Mouse (Mus musculus) lung, postnatal 0 days (tissue): ENCODE measurements around the gene Prkcz. TPM values are rescaled to one million over a fixed set of nuclear protein-coding genes. Genes with fewer than 3 reads are reported as not detected.

ENCODE experiments used
- ATAC-seq: fragments of 200-750 bp; cut with Nextera tagmentation; 2 replicates; pipeline ENCODE4 v1.8.0; 2017; ENCODE audit warnings: moderate library complexity
- DNase-seq: peaks from one replicate; pipeline ENCODE4 v3.0.0-alpha.2; 2016; ENCODE audit warnings: low spot score
- H3K27ac ChIP-seq: fragments of 300-500 bp; sonication (generic); 2 replicates; pipeline ENCODE4 v1.5.1; 2014; ENCODE audit warnings: antibody characterized with exemption, mild to moderate bottlenecking, low read length, mixed read lengths
- H3K27me3 ChIP-seq: fragments of 300-500 bp; sonication (generic); replicated peaks from 2 replicates; pipeline ENCODE4 v1.6.1; 2014; ENCODE audit warnings: low read length, mixed read lengths; ENCODE audit not compliant: insufficient read depth
- H3K36me3 ChIP-seq: fragments of 300-500 bp; sonication (generic); 2 replicates; pipeline ENCODE4 v1.6.1; 2014; ENCODE audit warnings: low read length, mixed read lengths; ENCODE audit not compliant: insufficient read depth
- H3K4me1 ChIP-seq: fragments of 300-500 bp; sonication (generic); 2 replicates; pipeline ENCODE4 v1.6.1; 2014; ENCODE audit warnings: antibody characterized with exemption, low read depth, low read length, mixed read lengths; ENCODE audit not compliant: insufficient read depth
- H3K4me2 ChIP-seq: fragments of 300-500 bp; sonication (generic); replicated peaks from 2 replicates; pipeline ENCODE4 v1.6.1; 2014; ENCODE audit warnings: low read depth, mild to moderate bottlenecking, low read length, moderate library complexity, mixed read lengths
- H3K4me3 ChIP-seq: fragments of 300-500 bp; sonication (generic); 2 replicates; pipeline ENCODE4 v1.5.1; 2014; ENCODE audit warnings: low read depth, low read length
- H3K9ac ChIP-seq: fragments of 300-500 bp; sonication (generic); replicated peaks from 2 replicates; pipeline ENCODE4 v1.6.1; 2014; ENCODE audit warnings: low read depth, mild to moderate bottlenecking
- H3K9me3 ChIP-seq: fragments of 300-500 bp; sonication (generic); 2 replicates; pipeline ENCODE4 v1.6.1; 2016; ENCODE audit warnings: low read length, mixed read lengths
- CTCF ChIP-seq: IDR thresholded peaks from 2 replicates; pipeline ENCODE4 v1.5.1; 2016; ENCODE audit warnings: antibody characterized with exemption, mild to moderate bottlenecking
- EP300 ChIP-seq: IDR thresholded peaks from 2 replicates; pipeline ENCODE4 v1.6.1; 2016; ENCODE audit warnings: antibody characterized with exemption, mild to moderate bottlenecking, control low read depth
- WGBS: fragments of 180-500 bp; shearing (Covaris S2); extraction: QIAGEN DNeasy Blood & Tissue Kit; methylation state at CpG from one replicate; pipeline ENCODE4 v1.1.7; 2014; 5-methylcytosine and 5-hydroxymethylcytosine counted together
- polyA plus RNA-seq: library from polyadenylated mRNA; unstranded; fragments of >200 nt; fragmentation: Nextera tagmentation; extraction: Ambion mirVana; gene quantifications from 2 replicates; pipeline ENCODE4 v1.2.1, GENCODE M21; 2015

Gene Prkcz
- polyA plus RNA-seq, 1 experiment from 2014 or later = 23.4 TPM

- H3K9ac ChIP-seq = no peak overlapping the region
- DNase-seq = peak; percentile 48
- H3K36me3 ChIP-seq = no peaks in the 10 kb centered on the region
- WGBS = 30% methylated on average over 16 of the region's 16 CpGs
- no peak overlapping the region for H3K4me3 ChIP-seq
- H3K4me2 ChIP-seq = no peak overlapping the region
- TF ChIP-seq CTCF = no peak
- no peak for TF ChIP-seq EP300
- H3K27me3 ChIP-seq = no peaks in the 10 kb centered on the region
- no peak overlapping the region for H3K27ac ChIP-seq
- H3K9me3 ChIP-seq = no peaks in the 10 kb centered on the region
- ATAC-seq = peak; percentile 43
- H3K4me1 ChIP-seq = peaks cover 7% of the 10 kb centered on the region; the same call in 1 of the 2 replicates
Observed at GRCm38 (mm10) chr4:155279926-155280767, 81.0 kb downstream of the Prkcz start.

- Histone ChIP-seq H3K9me3 (no peaks in the 10 kb centered on the region), H3K27me3 (no peaks in the 10 kb centered on the region), H3K36me3 (no peaks in the 10 kb centered on the region), H3K27ac (no peak overlapping the region), H3K4me3 (no peak overlapping the region), H3K4me2 (no peak overlapping the region), H3K4me1 (peaks cover 7% of the 10 kb centered on the region; the same call in 1 of the 2 replicates), H3K9ac (no peak overlapping the region)
- DNase-seq (no peak), ATAC-seq (no peak)
- TF ChIP-seq CTCF (peak; percentile 49), EP300 (no peak)
- 80% methylated on average over 8 of the region's 8 CpGs for WGBS
Observed at GRCm38 (mm10) chr4:155279054-155279453, 82.1 kb downstream of the Prkcz start.

GRCm38 (mm10) chr4:155277963-155278362 lies 83.2 kb downstream of the Prkcz start:
- no peak for TF ChIP-seq EP300
- no peak for TF ChIP-seq CTCF
- no peaks in the 10 kb centered on the region for H3K27me3 ChIP-seq
- no peaks in the 10 kb centered on the region for H3K9me3 ChIP-seq
- no peak for DNase-seq
- no peak overlapping the region for H3K4me3 ChIP-seq
- H3K36me3 ChIP-seq = no peaks in the 10 kb centered on the region
- ATAC-seq = no peak
- no peak overlapping the region for H3K9ac ChIP-seq
- H3K4me1 ChIP-seq = no peaks in the 10 kb centered on the region; the same call in 1 of the 2 replicates
- no peak overlapping the region for H3K4me2 ChIP-seq
- WGBS = 75% methylated on average over 6 of the region's 6 CpGs
- H3K27ac ChIP-seq = no peak overlapping the region

- Histone ChIP-seq H3K27me3 (no peaks in the 10 kb centered on the region), H3K9ac (no peak overlapping the region), H3K9me3 (no peaks in the 10 kb centered on the region), H3K27ac (no peak overlapping the region), H3K4me2 (no peak overlapping the region), H3K36me3 (no peaks in the 10 kb centered on the region), H3K4me3 (no peak overlapping the region), H3K4me1 (no peaks in the 10 kb centered on the region)
- TF ChIP-seq CTCF (no peak), EP300 (no peak)
- WGBS = 37% methylated on average over 3 of the region's 3 CpGs
- no peak for ATAC-seq
- DNase-seq = no peak
Observed at GRCm38 (mm10) chr4:155274851-155275250, 86.3 kb downstream of the Prkcz start.

- TF ChIP-seq EP300 = no peak
- no peak for TF ChIP-seq CTCF
- no peaks in the 10 kb centered on the region for H3K36me3 ChIP-seq
- no peak for ATAC-seq
- no peaks in the 10 kb centered on the region for H3K27me3 ChIP-seq
- no peak for DNase-seq
- WGBS = 41% methylated on average over 5 of the region's 5 CpGs
- H3K4me3 ChIP-seq = no peak overlapping the region
- H3K27ac ChIP-seq = no peak overlapping the region
- no peaks in the 10 kb centered on the region for H3K4me1 ChIP-seq
- no peaks in the 10 kb centered on the region for H3K9me3 ChIP-seq
- no peak overlapping the region for H3K4me2 ChIP-seq
- H3K9ac ChIP-seq = no peak overlapping the region
Observed at GRCm38 (mm10) chr4:155274451-155274850, 86.7 kb downstream of the Prkcz start.

- 21% methylated on average over 5 of the region's 5 CpGs for WGBS
- Histone ChIP-seq H3K4me3 (no peak overlapping the region), H3K36me3 (no peaks in the 10 kb centered on the region), H3K9me3 (no peaks in the 10 kb centered on the region), H3K27me3 (no peaks in the 10 kb centered on the region), H3K27ac (peak overlapping the region; percentile 26; the same call in 1 of the 2 replicates), H3K9ac (no peak overlapping the region), H3K4me2 (no peak overlapping the region), H3K4me1 (no peaks in the 10 kb centered on the region; the same call in 1 of the 2 replicates)
- DNase-seq (peak; percentile 44), ATAC-seq (peak; percentile 51)
- TF ChIP-seq CTCF (peak; percentile 80), EP300 (no peak)
Observed at GRCm38 (mm10) chr4:155268382-155268781, 92.8 kb downstream of the Prkcz start.
